Mouse (Mus musculus) spleen, postnatal 4 days (tissue): ENCODE measurements around the gene Frmd4b.
A peak's percentile ranks its signal among the peaks of the same experiment; 100 is the strongest.

Experiments used
- DNase-seq, 2 experiments: peaks; one replicate each; pipeline ENCODE4 v3.0.0; 2022; ENCODE audit warnings: low spot score in 2 of 2

Gene Frmd4b

DNA sequence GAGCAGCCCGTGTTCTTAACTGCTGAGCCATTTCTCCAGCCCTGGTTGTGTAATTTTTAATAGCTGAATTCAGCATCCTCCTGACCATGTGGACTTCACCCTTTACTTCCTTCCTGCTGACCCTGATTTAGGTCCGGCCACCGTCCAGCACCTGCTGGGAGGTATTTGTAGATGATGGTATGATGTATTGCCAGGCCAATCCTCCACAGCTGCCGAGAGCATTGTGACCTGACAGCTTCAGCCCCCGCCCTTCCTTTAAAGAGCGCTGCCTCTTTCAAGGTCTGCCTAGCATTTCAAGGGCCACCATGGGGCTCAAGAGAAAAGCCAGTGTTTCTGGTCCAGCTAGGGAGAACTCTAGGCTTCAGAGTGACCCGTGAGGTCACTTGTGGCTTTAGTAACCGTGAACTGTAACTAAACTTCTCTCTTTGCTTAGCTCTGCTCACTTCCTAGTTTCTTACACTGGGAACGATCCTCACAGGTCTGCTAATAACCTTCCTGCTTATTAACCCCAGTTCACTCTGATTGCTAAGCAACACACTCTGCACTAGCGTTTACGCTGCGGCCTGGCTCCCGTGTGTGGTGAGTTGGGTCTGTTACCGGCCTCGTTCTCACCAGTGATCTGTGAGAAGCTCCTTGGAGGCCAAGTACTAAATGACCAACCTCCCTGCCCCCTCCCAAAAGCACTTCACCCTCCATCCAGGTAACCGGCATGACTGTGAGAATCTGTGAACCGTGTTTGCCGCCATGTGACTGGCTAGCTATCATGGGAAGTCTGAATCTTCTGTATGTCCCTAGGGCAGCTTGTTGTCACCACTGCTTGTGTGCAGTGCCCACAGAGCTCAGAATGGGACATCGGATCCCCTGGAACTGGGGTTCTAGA is 138.1 kb downstream of the Frmd4b start:
- peak in 1 of 2 experiments; percentile 52 for DNase-seq

DNA sequence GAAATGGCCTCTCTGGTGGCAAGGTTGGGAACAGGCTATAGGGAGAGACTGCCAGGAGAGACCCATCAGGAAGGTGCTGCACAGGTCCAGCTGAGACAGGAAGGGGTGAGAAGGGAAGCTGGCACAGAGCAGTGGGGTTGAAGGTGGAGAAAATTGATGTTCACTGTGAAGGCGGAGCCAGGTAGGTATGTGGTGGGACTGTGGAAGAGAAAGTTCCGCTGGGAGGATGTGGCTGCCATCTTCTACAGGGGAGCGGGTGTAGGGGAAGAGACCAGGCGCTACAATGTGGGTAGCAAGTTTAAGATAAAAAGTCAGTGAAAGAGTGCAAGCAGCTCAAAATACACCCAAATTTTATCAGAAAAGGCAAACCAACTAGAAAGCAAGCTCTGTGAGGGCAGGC is 143.7 kb downstream of the Frmd4b start:
- DNase-seq, result no peak

DNA sequence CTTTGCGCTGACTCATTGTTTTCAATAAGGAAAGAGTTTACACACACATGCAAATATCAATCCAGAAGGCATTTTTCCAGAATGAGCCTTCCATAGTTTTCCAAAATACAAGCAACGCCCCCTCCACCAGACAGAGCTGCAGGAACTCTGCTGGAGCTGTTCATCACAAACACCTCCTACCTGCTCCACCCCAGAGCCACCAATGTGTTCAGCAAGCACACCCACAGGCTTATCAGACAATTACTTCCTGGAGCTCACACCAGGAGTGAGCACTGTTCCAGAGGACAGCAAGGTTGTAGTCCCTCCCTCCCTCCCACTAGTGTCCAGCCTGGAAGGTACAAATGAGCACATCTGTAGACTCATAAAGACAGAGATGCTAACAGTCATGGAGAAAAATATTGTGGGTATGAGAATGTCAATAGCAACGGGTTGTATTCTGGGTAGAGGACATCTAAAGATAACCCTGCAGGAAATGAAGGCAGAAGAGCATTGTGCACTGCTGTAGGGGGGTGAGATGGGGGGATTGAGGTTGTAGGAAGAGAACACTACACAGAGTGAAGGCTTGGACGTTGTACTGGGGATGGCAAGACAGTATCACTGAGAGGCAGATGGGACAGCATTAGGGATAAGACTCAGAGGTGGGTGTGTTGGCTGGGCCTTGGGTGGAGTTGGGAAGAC is 144.3 kb downstream of the Frmd4b start:
- DNase-seq, result no peak

DNA sequence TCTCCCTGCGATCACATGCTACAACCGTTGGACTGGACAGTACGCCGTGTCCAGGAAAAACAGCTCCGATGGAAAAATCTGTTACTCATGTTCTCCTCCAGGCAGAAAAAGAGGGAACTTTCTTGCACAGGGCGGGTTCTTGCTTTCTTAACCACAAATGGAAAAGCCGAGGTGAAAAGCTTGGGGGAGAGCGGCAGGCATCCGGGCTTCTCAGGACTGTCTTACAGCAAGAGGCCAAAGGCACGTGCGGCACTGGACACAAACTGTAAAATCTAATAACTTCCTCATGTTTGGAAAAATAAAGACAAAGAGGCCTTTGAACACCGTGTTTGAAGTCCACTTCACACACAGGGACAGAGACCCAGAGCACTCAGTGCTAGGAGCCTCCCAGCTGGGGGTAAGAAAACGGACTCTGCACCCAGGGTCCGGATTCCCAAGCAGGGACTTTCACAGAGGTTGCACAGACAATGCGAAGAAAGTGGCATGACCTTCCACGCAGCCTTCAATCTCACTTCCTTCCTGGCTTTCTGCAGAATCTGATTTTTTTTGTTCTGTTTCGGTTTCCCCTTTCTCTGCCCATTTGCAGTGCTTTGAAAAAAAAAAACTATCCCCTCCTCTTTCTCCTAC is 153.3 kb downstream of the Frmd4b start:
- DNase-seq, result no peak

DNA sequence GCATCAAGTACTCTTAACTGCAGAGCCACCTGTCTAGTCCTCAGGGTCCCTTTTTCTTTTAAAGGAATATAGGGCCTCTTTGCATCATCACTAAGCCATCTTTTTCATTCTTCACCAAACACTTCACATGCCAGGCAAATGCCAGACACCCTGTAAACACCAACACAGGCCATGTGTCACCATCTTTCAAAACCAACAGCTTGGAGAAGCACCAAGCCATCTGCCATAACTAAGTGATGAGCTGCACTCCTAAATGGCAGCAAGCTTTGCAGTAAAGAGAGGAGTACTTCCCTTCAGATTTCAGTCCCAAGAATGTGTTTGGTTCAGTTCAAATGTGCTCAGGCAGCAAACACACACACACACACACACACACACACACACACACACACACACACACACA is 154.9 kb downstream of the Frmd4b start:
- DNase-seq, result no peak

DNA sequence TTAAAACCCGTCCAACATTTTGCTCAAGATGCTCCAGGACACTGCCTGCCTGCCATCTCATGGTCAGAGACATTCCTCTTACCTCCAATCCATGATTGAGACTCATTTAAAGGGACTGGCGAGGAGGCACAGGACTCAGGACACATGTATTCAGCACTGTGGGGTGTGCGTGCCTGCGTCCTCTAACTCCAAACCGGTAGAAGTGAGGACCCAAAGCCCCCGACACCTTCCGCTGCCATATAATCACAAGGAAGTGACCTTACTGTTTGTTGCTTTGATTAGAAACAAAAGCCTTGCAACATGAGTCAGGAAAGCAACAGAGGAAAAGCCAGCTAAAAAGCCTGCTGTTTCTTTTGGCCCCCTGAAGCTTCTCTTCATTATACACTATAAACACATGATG is 158.2 kb downstream of the Frmd4b start:
- DNase-seq, result no peak

DNA sequence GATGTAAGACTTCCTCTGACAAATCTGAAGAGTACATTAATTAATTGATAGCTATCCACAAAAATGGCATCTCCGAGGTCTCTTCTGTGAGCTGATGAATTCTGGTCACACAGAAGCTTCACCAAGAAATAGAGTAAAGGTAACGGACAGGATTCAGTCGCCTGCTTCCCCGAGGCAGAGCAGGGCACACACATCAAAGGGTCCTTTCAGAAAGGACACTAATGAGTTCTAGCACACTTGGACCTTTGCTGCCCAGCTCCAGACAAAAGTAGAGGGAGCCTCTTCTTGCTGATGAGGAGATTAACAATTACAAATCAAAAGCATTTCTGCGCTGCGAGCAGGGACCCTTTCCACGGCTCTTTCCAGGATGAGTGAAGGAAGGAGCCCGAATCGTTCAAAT is 159.0 kb downstream of the Frmd4b start:
- no peak for DNase-seq

DNA sequence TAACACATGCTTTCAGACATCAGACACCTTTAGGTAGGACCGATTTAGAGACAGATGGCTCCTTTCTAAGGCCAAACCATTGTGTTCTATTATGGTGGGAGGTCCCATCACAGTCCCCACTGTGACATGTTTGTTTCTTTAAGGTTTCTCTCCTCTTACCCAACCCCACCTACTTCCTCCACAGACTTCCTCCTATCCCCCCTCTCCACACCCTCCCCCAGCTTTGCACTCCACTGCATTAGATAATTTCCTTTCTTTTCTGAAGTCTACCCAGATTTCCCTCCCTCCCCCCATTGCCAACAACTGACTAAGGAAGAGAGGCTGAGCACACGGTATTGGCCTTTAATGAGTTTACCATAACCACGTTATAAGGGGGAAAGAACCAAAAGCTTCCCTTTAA is 159.4 kb downstream of the Frmd4b start:
- DNase-seq, result no peak

DNA sequence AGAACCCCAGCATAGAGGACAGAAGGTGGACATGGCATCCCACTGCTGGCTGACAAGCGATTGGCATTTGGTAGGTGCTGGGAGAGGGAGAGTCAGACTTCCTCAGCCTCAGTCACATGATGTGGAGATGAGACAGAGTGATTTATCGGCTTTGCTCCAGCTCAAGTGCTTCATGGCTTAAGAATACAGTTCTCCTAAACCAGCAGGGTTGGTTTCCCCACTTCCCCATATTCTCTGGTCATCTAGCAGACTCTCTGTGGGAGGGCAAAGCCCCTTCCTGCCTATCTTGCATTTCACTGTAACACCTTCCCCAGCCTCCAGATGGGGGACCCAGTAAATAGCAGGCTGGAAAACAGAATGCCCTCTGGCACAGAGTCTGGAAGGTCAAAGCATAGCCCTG is 160.1 kb downstream of the Frmd4b start:
- DNase-seq, result no peak

DNA sequence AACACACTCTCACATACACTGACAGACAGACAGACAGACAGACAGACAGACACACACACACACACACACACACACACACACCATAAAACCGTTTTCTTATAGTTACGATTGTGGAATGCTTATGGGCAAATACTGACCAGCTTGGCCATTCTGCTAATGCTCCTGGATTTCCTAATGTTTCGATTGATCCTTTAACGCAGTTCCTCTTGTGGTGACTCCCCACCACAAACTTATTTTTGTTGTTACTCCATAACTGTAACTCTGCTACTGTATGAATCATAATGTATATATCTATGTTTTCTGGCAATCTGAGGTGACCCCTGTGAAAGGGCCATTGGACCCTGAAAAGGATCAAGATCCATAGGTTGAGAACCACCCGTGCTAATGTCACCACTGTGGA is 165.1 kb downstream of the Frmd4b start:
- DNase-seq, result no peak

DNA sequence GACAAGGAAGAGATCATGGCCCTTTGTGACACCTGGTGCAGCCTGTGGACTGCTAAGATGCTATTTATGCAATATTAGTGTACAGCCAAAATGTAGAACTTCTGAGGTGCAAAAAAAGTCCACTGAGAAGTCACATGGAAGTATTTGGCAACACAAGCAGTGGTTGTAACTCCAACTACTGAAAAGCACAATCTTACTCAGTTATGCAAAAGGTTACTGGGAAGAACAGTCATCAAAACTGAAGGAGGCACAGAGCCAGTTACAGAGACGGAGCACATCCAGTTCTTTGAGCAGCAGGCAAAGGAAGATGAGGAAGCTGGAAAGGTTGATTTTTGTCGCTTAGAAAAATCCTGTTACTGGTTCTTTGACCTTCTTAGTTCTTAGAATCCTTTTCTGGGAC is 167.5 kb downstream of the Frmd4b start:
- DNase-seq, result no peak

DNA sequence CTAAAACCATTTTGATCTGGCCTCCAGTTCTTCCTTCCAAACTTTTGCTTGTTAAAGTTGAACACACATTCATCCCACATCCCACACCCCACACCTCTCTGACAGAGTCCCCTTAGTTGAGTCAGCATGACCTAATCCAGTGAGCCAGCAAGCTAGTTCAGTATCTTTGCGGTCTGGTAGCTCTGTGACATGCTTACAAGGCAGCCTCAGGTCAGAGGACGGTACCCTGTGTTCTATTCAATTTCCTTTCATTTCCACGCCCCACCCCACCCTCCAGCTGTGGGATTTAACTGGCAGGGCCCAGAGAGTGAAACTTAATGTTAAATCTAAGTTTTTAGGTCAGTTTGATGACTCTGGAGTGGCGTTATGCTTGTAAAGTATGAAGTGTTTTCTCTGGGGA is 170.3 kb downstream of the Frmd4b start:
- DNase-seq, result no peak

DNA sequence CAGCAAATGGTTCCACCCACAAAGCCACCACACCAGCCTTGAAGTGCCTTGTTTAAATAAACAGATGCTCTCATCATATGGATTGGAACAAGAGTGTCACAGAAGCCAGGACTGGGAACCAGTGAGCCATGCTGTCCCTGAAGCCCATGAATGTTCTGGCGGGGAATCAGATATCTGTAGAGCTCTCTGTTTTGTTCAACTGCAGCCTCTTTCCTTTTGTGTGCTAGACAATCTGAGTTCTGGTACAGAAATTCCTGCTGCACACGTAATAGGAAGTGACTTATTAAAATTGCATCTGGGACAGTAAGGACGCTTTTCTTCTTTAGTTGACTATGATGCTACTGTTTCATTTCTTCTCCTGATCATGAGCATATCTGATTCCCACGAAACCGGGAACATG is 173.2 kb downstream of the Frmd4b start:
- DNase-seq, result no peak

DNA sequence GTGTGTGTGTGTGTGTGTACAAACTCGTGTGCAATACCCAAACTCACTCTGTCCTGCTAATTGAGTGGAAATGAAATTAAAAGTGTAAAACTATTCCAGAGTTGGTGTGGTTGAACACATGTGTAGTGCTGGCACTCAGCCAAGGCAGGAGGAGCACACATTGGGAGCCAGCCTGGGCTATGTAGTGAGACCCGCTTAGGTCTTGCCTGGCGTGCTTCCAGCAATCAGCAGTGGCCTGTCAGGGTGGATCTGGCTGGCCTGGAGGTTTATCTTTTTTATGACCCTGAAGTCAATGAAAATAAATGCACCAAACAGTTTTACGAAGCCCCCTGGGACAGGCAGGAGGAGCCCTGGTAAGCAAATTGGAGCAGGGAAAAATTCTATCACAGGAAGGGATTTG is 173.8 kb downstream of the Frmd4b start:
- DNase-seq, result no peak

DNA sequence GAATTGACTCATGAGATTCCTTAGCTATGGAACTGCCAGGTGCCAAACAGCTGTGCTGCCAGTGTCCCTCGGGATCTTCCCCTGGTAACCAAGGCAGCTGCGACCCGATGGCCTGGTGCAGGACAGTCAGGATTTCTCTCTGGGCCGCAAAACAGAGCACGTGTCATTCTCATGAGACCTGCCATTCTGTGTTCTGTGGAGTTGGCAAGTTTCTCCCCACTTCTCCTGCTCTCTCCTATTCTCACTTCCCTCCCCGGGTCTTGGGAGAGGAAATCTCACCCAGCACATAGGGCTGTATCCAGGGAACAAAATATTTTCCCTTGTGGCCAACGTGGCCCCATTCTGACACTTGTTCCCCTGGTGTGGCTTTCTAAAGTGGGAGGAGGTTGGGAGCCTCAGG is 176.0 kb downstream of the Frmd4b start:
- DNase-seq, result no peak

DNA sequence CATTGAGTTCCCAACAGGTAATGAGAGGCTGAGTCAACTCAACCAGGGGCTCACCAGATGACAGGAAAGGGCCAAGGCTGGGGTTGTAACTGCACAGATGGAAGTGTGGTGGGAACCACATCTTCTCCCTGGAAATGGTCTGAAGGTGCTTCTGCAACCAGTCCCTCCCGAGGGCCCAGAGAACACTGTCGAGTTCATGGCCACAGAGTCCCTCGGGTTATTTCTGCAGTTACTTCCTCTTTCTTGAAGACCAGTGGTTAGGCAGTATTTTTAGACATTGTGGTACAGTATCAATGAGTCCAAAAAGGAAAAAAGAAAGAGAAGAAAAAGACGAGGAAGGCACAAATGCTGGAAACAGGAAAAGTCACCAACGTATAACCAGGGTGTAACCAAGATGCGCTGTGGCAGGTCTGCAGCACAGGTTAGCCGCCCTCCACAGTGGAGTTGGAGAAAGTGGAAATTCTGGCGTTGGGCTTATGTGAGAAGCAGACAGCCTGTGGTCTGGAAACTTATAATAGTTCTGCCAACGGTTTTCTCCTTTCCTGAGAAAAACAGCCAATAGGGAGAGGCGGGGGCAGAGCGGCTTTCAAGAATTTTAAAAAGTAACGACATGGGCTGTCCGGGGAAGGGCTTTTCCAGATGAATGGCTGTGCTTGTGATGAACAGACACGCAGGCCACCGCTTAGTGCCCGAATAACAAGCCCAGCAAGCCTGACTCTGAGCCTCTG is 178.3 kb downstream of the Frmd4b start:
- DNase-seq, result no peak

DNA sequence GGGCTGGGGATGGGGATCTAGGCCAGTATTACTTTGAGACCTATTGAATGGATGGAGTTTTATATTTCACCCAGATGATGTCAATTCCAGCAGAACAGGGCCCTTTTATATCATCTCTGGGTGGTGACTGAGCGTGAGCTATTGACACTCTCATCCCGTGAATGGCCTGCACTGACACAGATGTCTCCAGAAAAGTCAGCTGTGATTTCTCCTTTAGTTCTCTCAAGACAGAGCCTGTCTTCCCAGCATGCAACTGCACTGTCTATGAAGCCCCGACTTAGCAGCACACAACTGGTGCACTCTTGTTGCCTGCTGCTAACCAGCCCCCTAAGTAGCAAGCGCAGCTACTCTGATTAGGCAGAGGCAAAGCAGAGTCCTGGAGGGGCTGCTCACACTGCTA is 182.6 kb downstream of the Frmd4b start:
- no peak for DNase-seq

DNA sequence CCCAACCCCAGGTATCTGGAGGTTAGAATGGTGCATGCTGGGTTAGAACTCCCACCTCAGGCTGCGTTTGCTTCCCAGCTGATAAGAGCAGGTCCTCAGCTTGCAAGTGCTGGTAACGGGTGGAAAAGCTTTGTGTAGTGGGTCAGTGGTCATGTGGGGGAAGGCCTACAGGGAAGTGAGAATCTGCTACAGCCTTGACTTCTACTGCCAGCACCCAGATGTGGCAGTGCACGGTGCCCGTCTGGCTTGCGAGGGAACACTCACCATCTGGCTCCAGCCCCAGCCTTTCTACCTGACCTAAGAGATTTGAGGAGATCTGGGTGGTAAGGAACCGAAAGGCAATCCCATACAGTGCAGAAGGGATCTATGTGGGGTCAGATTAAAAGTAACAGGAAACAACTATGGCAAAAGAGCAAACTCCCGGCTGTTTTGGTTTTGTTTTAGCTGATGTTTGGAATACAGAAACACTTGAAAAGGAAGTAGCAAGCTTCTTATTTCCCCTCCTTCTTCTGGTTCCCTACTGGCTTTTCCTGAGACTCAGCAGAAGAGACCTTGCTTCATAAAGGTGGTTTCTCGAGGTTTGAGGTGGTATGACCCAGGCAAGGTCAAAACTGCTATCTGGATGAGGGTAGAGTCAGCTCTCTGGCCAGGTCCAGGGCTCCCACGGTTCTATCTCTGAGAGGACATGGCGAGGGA is 185.9 kb downstream of the Frmd4b start:
- DNase-seq, result peak; percentile 32 to 66

DNA sequence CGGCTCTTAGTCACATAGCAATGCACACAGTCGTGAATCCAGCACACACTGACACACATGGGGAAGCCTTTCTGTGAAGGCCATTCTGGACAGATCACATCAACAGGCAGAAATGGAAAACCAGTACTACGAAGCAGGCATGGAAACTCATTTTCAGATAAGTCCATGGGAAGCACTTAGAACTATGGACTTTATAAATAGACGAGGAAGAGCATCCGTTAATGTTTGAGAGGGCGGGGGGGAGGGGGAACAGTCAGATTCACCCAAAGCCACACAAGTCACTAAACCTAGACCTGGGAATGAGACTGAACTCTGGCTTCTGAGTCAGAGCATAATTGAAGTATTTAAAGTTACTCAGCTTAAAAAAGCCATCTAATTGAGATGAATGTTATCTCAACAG is 186.8 kb downstream of the Frmd4b start:
- DNase-seq, result no peak

DNA sequence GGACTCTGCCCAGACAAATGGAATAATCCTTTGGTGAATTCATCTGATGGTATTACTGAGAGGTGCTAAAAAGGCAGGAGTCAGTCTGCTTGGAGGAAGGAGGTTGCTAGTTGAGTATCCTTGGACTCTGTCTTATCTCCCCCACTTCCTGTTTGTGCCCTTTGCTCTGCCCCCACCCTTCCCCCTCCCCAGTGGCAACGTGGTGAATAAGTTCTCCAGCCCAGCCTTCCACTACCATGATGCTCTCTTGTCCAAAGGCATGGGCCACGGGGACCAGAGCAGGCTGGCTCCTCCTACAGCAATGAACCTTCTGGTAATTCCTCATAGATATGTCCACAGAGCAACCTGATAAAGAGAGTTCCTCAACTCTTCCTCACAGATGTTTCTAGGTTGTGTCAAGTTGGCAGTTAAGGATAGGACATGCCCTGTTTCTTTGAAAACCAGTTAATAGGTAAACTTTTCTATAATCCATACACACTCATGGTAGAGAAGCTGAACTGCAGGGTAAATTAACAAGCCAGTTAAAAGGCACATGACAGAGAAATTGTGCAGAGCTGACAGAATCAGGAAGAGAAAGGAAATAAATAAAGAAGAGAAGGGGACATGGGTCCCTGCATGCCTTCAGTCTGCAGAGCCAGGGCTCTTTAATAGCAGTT is 187.5 kb downstream of the Frmd4b start:
- DNase-seq, result no peak
